Mouse (Mus musculus) layer of hippocampus, postnatal 10 days (tissue): ENCODE measurements around the gene Gm3233. TPM values are rescaled to one million over a fixed set of nuclear protein-coding genes. Genes with fewer than 3 reads are reported as not detected.
"Not testable (repeated sequence)": the region's sequence is repeated elsewhere in the genome, so short reads cannot be mapped to it uniquely, and the experiment has no call there.

Source experiments
- DNase-seq, 2 experiments: peaks; one replicate each; pipeline ENCODE4 v3.0.0; 2021; ENCODE audit warnings: low spot score in 2 of 2
- total RNA-seq, 2 experiments: library from RNA; stranded (reverse); gene quantifications; 2 replicates each; pipeline ENCODE4 v1.2.3; 2021

Gene Gm3233
- total RNA-seq, 2 experiments from 2014 or later, result not detected

- no peak for DNase-seq
Measured at GRCm38 (mm10) chr10:77729241-77729640, 30.2 kb downstream of the Gm3233 start.

DNA sequence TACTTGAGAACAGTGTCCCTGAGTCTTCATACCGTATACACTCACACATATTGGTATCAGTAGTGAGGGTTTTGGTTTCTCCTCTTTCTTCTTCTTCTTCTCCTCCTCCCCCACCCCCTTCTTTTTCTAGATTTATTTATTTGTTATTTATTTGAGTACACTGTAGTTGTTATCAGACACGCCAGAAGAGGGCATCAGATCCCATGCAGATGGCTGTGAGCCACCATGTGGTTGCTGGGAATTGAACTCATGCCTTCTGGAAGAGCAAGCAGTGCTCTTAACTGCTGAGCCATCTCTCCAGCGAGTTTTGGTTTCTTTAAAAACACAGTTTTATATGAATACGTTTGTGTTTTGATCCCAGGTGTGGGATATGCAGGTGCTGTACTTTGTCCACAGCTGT, 31.2 kb downstream of the Gm3233 start:
- no peak for DNase-seq

- DNase-seq, result no peak
Measured at GRCm38 (mm10) chr10:77726186-77726585, 33.3 kb downstream of the Gm3233 start, which contains the start of gene Gm10100. Gm10100 (plus strand) TSS chr10:77726486.

GRCm38 (mm10) chr10:77724855-77725254, 34.6 kb downstream of the Gm3233 start:
- no peak for DNase-seq

DNA sequence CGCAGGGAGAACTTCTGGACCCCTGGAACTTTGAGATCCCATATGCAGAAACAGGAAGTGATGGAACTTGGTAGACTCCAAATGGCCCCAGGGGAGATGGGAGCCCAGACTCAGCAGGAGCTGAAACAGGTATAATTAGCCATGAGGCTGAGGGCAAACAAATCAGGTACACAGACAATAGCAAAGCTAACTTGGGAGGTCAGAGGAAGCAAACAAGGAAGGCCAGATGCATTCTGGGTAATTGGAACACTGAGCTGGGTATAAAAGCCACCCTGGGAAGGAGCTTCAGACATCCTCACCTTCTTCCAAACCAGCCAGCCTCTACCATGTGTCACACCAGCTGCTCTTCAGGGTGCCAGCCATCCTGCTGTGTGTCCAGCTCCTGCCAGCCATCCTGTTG, 39.2 kb downstream of the Gm3233 start, which contains the start of gene Krtap12-1:
Krtap12-1 (plus strand) TSS at position 301 of the 400 bp plus-strand sequence.
- not testable (repeated sequence) for DNase-seq

DNA sequence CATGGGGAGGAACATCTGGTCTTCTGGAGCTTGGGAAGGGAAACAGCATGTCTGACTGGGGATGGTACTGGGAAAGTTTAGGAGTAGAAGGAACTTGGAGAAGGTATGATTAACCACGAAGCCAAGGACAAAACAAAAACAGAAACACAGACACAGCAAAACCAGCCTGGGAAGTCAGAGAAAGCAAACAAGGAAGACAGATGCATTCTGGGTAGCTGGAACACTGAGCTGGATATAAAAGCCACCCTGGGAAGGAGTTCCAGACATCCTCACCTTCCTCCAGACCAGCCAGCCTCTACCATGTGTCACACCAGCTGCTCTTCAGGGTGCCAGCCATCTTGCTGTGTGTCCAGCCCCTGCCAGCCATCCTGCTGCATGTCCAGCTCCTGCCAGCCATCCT, 44.0 kb downstream of the Gm3233 start, which contains the start of gene Gm10142:
Gm10142 (plus strand) TSS at position 301 of the 400 bp plus-strand sequence.
- DNase-seq, result no peak

DNA sequence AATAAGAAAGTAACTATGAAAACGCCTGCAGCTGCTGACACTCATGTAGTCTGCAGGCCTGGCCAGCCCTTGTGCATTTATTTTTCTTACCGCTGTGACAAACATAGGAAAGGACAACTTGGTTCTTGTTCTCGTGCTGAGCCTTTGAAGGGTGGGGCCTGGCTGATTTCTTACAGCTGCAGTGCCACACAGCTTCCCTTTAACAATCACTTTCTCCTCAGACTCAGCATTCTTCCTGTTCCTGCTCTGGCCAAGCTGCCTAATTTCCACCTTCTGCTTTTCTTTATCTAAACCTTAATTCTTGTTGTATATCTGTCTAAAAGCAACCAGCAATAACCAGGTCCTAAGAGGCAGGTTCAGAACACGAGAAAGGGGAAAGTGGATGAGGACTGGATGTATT, 45.7 kb downstream of the Gm3233 start:
- DNase-seq, result no peak

DNA sequence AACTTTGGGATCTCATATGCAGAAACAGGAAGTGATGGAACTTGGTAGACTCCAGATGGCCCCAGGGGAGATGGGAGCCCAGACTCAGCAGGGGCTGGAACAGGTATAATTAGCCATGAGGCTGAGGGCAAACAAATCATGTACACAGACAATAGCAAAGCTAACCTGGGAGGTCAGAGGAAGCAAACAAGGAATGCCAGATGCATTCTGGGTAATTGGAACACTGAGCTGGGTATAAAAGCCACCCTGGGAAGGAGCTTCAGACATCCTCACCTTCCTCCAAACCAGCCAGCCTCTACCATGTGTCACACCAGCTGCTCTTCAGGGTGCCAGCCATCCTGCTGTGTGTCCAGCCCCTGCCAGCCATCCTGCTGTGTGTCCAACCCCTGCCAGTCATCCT, 48.3 kb downstream of the Gm3233 start, which contains the start of gene Gm10024:
Gm10024 (plus strand) TSS at position 301 of the 400 bp plus-strand sequence.
- DNase-seq, result not testable (repeated sequence)

GRCm38 (mm10) chr10:77709831-77710230, 49.7 kb downstream of the Gm3233 start:
- no peak for DNase-seq

Other genes with a start within 250 kb of the Gm3233 start
- gene Fam207a, start 243.9 kb downstream of the Gm3233 start, total RNA-seq, result 10 to 100 TPM; 36.5 to 39.7 TPM
- gene Itgb2, start 229.4 kb downstream of the Gm3233 start, total RNA-seq, result 1 to 10 TPM; 3.5 to 3.8 TPM
- gene Pttg1ip, start 178.0 kb downstream of the Gm3233 start, total RNA-seq, result 10 to 100 TPM; 71.6 to 82.0 TPM
- 100 to 1,000 TPM; 129 to 156 TPM for gene Sumo3, start 153.6 kb downstream of the Gm3233 start, total RNA-seq
- gene Gm49325, start 153.5 kb downstream of the Gm3233 start, total RNA-seq, result 10 to 100 TPM; 17.9 to 34.8 TPM
- gene Ube2g2, start 137.4 kb downstream of the Gm3233 start, total RNA-seq, result 10 to 100 TPM; 46.6 to 54.3 TPM
- not detected for gene Tspear, start 73.1 kb downstream of the Gm3233 start, total RNA-seq
- not detected for gene Gm19402, start 68.9 kb downstream of the Gm3233 start, total RNA-seq
- gene Gm9508, start 62.4 kb downstream of the Gm3233 start, total RNA-seq, result not detected
- gene Gm10272, start 53.1 kb downstream of the Gm3233 start, total RNA-seq, result not detected
- not detected for gene Gm10024, start 48.2 kb downstream of the Gm3233 start, total RNA-seq
- gene Gm10142, start 43.9 kb downstream of the Gm3233 start, total RNA-seq, result not detected
- not detected for gene Krtap12-1, start 39.1 kb downstream of the Gm3233 start, total RNA-seq
- gene Gm10100, start 33.2 kb downstream of the Gm3233 start, total RNA-seq, result not detected
- not detected for gene Gm18596, start 17.0 kb downstream of the Gm3233 start, total RNA-seq
- not detected for gene Gm9736, start 8.3 kb downstream of the Gm3233 start, total RNA-seq
- not detected for gene Gm3238, start 11.6 kb upstream of the Gm3233 start, total RNA-seq
- not detected for gene Gm7138, start 17.3 kb upstream of the Gm3233 start, total RNA-seq
- gene Gm3250, start 22.9 kb upstream of the Gm3233 start, total RNA-seq, result not detected
- not detected for gene Gm7137, start 28.5 kb upstream of the Gm3233 start, total RNA-seq
- gene Gm9639, start 35.4 kb upstream of the Gm3233 start, total RNA-seq, result not detected
- not detected for gene Gm19668, start 39.5 kb upstream of the Gm3233 start, total RNA-seq
- gene Gm9507, start 52.2 kb upstream of the Gm3233 start, total RNA-seq, result not detected
- gene Gm2696, start 55.0 kb upstream of the Gm3233 start, total RNA-seq, result not detected
- gene Krtap10-4, start 67.4 kb upstream of the Gm3233 start, total RNA-seq, result not detected
- not detected for gene Krtap10-10, start 76.3 kb upstream of the Gm3233 start, total RNA-seq
- gene Gm36176, start 87.1 kb upstream of the Gm3233 start, total RNA-seq, result not detected
- gene Gm10318, start 93.2 kb upstream of the Gm3233 start, total RNA-seq, result not detected
- not detected for gene Gm3285, start 102.3 kb upstream of the Gm3233 start, total RNA-seq
- 10 to 100 TPM; 19.2 to 20.6 TPM for gene Lrrc3, start 142.9 kb upstream of the Gm3233 start, total RNA-seq
- 10 to 100 TPM; 26.0 to 27.3 TPM for gene Trpm2, start 210.9 kb upstream of the Gm3233 start, total RNA-seq
- 10 to 100 TPM; 32.7 to 42.5 TPM for gene 1810043G02Rik, start 218.8 kb upstream of the Gm3233 start, total RNA-seq